Comparison of ENCODE assay signal across 12 mouse cellular contexts in genomic region chr4:105162014-105162413, GRCm38 (mm10). TPM values are rescaled to one million over a fixed set of nuclear protein-coding genes. Genes with fewer than 3 reads are reported as not detected.
DNase-seq lines count a peak whose midpoint lies in the region; ATAC-seq and TF ChIP-seq lines count a peak whose summit lies in the region.
"Had no signal": no experiment of that assay in that cellular context is flagged by ENCODE, and none has a peak within 500 bp of the region (broad histone marks: within the 10 kb centered on the region; RNA-seq: fewer than 3 reads in every experiment).

No protein-coding gene starts in this region.

- no peak overlapping the region; the same call in 1 of the 2 replicates for H3K4me3 ChIP-seq in embryonic facial prominence, embryonic 12.5 days
- no peak overlapping the region for H3K4me3 ChIP-seq in embryonic facial prominence, embryonic 10.5 days
- H3K4me3 ChIP-seq in layer of hippocampus, adult 2 months, result peak overlapping the region; percentile 90
- no peak overlapping the region for H3K4me3 ChIP-seq in hindbrain, postnatal 0 days (ENCODE audit: low read length)

- H3K4me2 ChIP-seq in embryonic facial prominence, embryonic 12.5 days (replicated peaks), result peak overlapping the region; percentile 23; the same call in 1 of the 2 replicates
- peak overlapping the region; percentile 33 for H3K4me2 ChIP-seq in hindbrain, postnatal 0 days (ENCODE audit: low read depth, low read length)

- ATAC-seq in embryonic facial prominence, embryonic 12.5 days (ENCODE audit: insufficient number of reproducible peaks, insufficient read depth, low FRiP score, low TSS enrichment), result no peak
- ATAC-seq in hindbrain, postnatal 0 days, result no peak

- no peak overlapping the region for H3K27ac ChIP-seq in embryonic facial prominence, embryonic 12.5 days
- no peak overlapping the region for H3K27ac ChIP-seq in embryonic facial prominence, embryonic 10.5 days (replicated peaks)
- H3K27ac ChIP-seq in layer of hippocampus, adult 2 months, result peak overlapping the region; percentile 93
- no peak overlapping the region for H3K27ac ChIP-seq in hindbrain, postnatal 0 days

- H3K27me3 ChIP-seq in embryonic facial prominence, embryonic 12.5 days, result no peaks in the 10 kb centered on the region
- H3K27me3 ChIP-seq in embryonic facial prominence, embryonic 10.5 days (replicated peaks; ENCODE audit: low read depth, poor library complexity, severe bottlenecking), result no peaks in the 10 kb centered on the region
- no peaks in the 10 kb centered on the region for H3K27me3 ChIP-seq in hindbrain, postnatal 0 days (ENCODE audit: insufficient read depth, low read length)

- DNase-seq in embryonic facial prominence, embryonic 10.5 days (ENCODE audit: low spot score), result no peak
- DNase-seq in layer of hippocampus, adult 2 months (ENCODE audit: low spot score in 2 of 2), result no peak
- no peak for DNase-seq in layer of hippocampus, adult 9-10 months (ENCODE audit: low spot score)
- DNase-seq in NIH3T3 (ENCODE audit: low read depth) (peak; percentile 41), MN1 (ENCODE audit: low spot score) (no peak)
- DNase-seq in hindbrain, postnatal 0 days (ENCODE audit: low spot score), result no peak
- no peak for DNase-seq in cerebellum, adult 18-20 months
- DNase-seq: cerebellum, postnatal 25 days; gastrocnemius, postnatal 10 days; liver; thymus, postnatal 36 days had no signal

- H3K4me1 ChIP-seq in embryonic facial prominence, embryonic 12.5 days, result peaks cover 44% of the 10 kb centered on the region
- H3K4me1 ChIP-seq in embryonic facial prominence, embryonic 10.5 days, result peaks cover 67% of the 10 kb centered on the region
- peaks cover 3% of the 10 kb centered on the region; the same call in 1 of the 2 replicates for H3K4me1 ChIP-seq in hindbrain, postnatal 0 days (ENCODE audit: insufficient read depth, low read length)

- 59% methylated on average over 6 of the region's 6 CpGs for WGBS in embryonic facial prominence, embryonic 12.5 days
- 68% methylated on average over 6 of the region's 6 CpGs for WGBS in embryonic facial prominence, embryonic 10.5 days
- 46% methylated on average over 6 of the region's 6 CpGs for WGBS in hindbrain, postnatal 0 days

- H3K36me3 ChIP-seq in embryonic facial prominence, embryonic 12.5 days, result peaks cover 19% of the 10 kb centered on the region
- peaks cover 49% of the 10 kb centered on the region for H3K36me3 ChIP-seq in embryonic facial prominence, embryonic 10.5 days (replicated peaks)
- no peaks in the 10 kb centered on the region for H3K36me3 ChIP-seq in hindbrain, postnatal 0 days (ENCODE audit: insufficient read depth, low read length)

- peak; percentile 37 for TF ChIP-seq CTCF in layer of hippocampus, adult 2 months (conservative IDR thresholded peaks at IDR 0.05)
- peak; percentile 43; the same call in 1 of the 2 replicates for TF ChIP-seq CTCF in hindbrain, postnatal 0 days (IDR thresholded peaks at IDR 0.05; ENCODE audit: low read depth)

- no peaks in the 10 kb centered on the region for H3K9me3 ChIP-seq in embryonic facial prominence, embryonic 12.5 days
- no peaks in the 10 kb centered on the region for H3K9me3 ChIP-seq in embryonic facial prominence, embryonic 10.5 days
- H3K9me3 ChIP-seq in hindbrain, postnatal 0 days (ENCODE audit: low read length), result no peaks in the 10 kb centered on the region

- no peak overlapping the region for H3K9ac ChIP-seq in embryonic facial prominence, embryonic 12.5 days
- no peak overlapping the region for H3K9ac ChIP-seq in hindbrain, postnatal 0 days (replicated peaks; ENCODE audit: low read length)

RNA-seq across cellular contexts. Expression of gene Plpp3, which starts 4.9 kb away (rescaled TPM):
- polyA plus RNA-seq in embryonic facial prominence, embryonic 12.5 days (2016; fragmentation: Nextera tagmentation; extraction: Ambion mirVana), result 115 TPM in 2 replicates
- 67.6 and 77.1 TPM in 2 replicates for polyA plus RNA-seq in embryonic facial prominence, embryonic 10.5 days (2016; fragmentation: Nextera tagmentation; extraction: Ambion mirVana)
- total RNA-seq in layer of hippocampus, adult 2 months (2021), result 100 to 1,000 TPM; 197 to 198 TPM
- total RNA-seq in hindbrain, postnatal 0 days (2014; rRNA removed), result 167 and 174 TPM in 2 replicates
- 180 and 198 TPM in 2 replicates for polyA plus RNA-seq in hindbrain, postnatal 0 days (2015; fragmentation: Nextera tagmentation; extraction: Ambion mirVana)

RNA-seq across cellular contexts. Expression of gene Prkaa2, which starts 52.3 kb away (rescaled TPM):
- polyA plus RNA-seq in embryonic facial prominence, embryonic 12.5 days (2016; fragmentation: Nextera tagmentation; extraction: Ambion mirVana), result 1.5 and 1.8 TPM in 2 replicates
- polyA plus RNA-seq in embryonic facial prominence, embryonic 10.5 days (2016; fragmentation: Nextera tagmentation; extraction: Ambion mirVana), result 1.1 and 1.3 TPM in 2 replicates
- total RNA-seq in layer of hippocampus, adult 2 months (2021), result 10 to 100 TPM; 16.6 to 18.0 TPM
- 16.9 and 19.3 TPM in 2 replicates for total RNA-seq in hindbrain, postnatal 0 days (2014; rRNA removed)
- 10.9 and 13.2 TPM in 2 replicates for polyA plus RNA-seq in hindbrain, postnatal 0 days (2015; fragmentation: Nextera tagmentation; extraction: Ambion mirVana)
